Mouse (Mus musculus) ES-E14 (cell line): Measurements from ENCODE around the gene Zfand3. TPM values are rescaled to one million over a fixed set of nuclear protein-coding genes. Genes with fewer than 3 reads are reported as not detected.

Source experiments
- DNase-seq: peaks from one replicate; pipeline ENCODE4 v3.0.0-alpha.2; 2013; ENCODE audit warnings: low read depth, low spot score
- H3K27ac ChIP-seq: 2 replicates; pipeline ENCODE4 v1.5.1; 2012; ENCODE audit warnings: low read depth, mild to moderate bottlenecking, low read length, moderate library complexity, mixed read lengths; ENCODE audit not compliant: poor library complexity, insufficient read depth, severe bottlenecking
- H3K36me3 ChIP-seq: 2 replicates; pipeline ENCODE4 v1.6.1; 2012; ENCODE audit warnings: mild to moderate bottlenecking, low read length, moderate library complexity, mixed read lengths; ENCODE audit not compliant: control insufficient read depth, poor library complexity, insufficient read depth, severe bottlenecking
- H3K4me1 ChIP-seq, 2 experiments: fragments of 150-350 bp in 1 of 2; sonication (generic) in 1 of 2; 2 replicates each; pipeline ENCODE4 v1.6.1; 2012; ENCODE audit warnings: low read length in 2 of 2, mild to moderate bottlenecking in 1 of 2, mixed read lengths in 1 of 2; ENCODE audit not compliant: control insufficient read depth in 2 of 2, insufficient read depth in 2 of 2, poor library complexity in 1 of 2
- H3K4me3 ChIP-seq, 2 experiments: fragments of 150-350 bp in 1 of 2; sonication (generic) in 1 of 2; 2 replicates each; pipeline ENCODE4 v1.5.1; 2012; ENCODE audit warnings: low read length in 2 of 2, low read depth in 1 of 2, mild to moderate bottlenecking in 1 of 2, mixed read lengths in 1 of 2; ENCODE audit not compliant: insufficient read depth in 1 of 2, poor library complexity in 1 of 2, severe bottlenecking in 1 of 2
- H3K9ac ChIP-seq: 2 replicates; pipeline ENCODE4 v1.6.1; 2012; ENCODE audit warnings: low read depth, mild to moderate bottlenecking, low read length, mixed read lengths; ENCODE audit not compliant: poor library complexity, insufficient read depth, severe bottlenecking
- H3K9me3 ChIP-seq: fragments of 150-350 bp; sonication (generic); 2 replicates; pipeline ENCODE4 v1.6.1; 2012; ENCODE audit warnings: low read depth, mild to moderate bottlenecking, low read length; ENCODE audit not compliant: control insufficient read depth, insufficient read depth
- CHD2 ChIP-seq: IDR thresholded peaks from 2 replicates; pipeline ENCODE4 v1.6.1; 2014; ENCODE audit warnings: mild to moderate bottlenecking, low read depth, low read length, inconsistent platforms
- HCFC1 ChIP-seq: IDR thresholded peaks from 2 replicates; pipeline ENCODE4 v1.6.1; 2012; ENCODE audit warnings: low read length, inconsistent platforms, borderline replicate concordance; ENCODE audit not compliant: insufficient read depth
- MAFK ChIP-seq: IDR thresholded peaks from 2 replicates; pipeline ENCODE4 v1.6.1; 2014; ENCODE audit warnings: mild to moderate bottlenecking, low read depth, low read length, inconsistent platforms; ENCODE audit not compliant: insufficient read depth
- ZC3H11A ChIP-seq: IDR thresholded peaks from 2 replicates; pipeline ENCODE4 v1.6.1; 2012; ENCODE audit warnings: low read depth, mild to moderate bottlenecking, inconsistent platforms, low read length, borderline replicate concordance
- ZNF384 ChIP-seq: IDR thresholded peaks from 2 replicates; pipeline ENCODE4 v1.6.1; 2012; ENCODE audit warnings: low read depth, low read length, inconsistent platforms
- in situ Hi-C, 2 experiments: fragments of 600-800 bp; cut with MboI; formaldehyde crosslinking; loops; one replicate each; pipeline ENCODE4 v1.15.1; 2025; ENCODE audit warnings: low sequenced_read_pairs in 2 of 2, inconsistent platforms in 1 of 2; ENCODE audit not compliant: unreplicated experiment in 2 of 2
- total RNA-seq: library from RNA; depleted of rRNA; stranded (reverse); fragments of 300-350 nt; gene quantifications from 2 replicates; pipeline ENCODE4 v1.2.3, GENCODE M21; 2012

The Zfand3 gene
- total RNA-seq, 1 experiment: 43.3 TPM

DNA sequence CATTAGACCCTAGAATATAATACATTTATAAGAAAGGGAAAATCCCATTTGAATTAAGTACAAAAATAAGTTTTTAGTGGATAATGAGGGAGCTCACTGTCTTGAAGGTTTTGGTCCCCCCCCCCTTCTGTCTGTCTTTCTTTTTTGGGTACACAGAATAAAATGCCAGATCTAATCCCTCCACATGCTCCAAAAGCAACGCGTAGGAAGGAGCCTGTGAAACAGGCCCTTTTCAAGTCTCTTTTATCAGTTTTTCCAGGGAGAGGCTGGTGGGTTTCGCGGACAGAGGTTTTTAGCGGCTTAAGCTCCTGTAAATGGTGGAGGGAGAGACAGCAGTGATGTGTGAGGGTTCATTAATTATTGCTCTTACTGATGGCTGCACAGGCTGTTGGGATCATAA is 183.0 kb downstream of the Zfand3 start:
- H3K4me3 ChIP-seq: no peak overlapping the region
- H3K9ac ChIP-seq: no peak overlapping the region
- H3K36me3 ChIP-seq: peaks cover 4% of the 10 kb centered on the region; the same call in 1 of the 2 replicates
- no peak for TF ChIP-seq CHD2
- H3K27ac ChIP-seq: no peak overlapping the region
- peaks cover 0 to 5% of the 10 kb centered on the region in 2 experiments; a peak in 3 of 4 replicates for H3K4me1 ChIP-seq
- in situ Hi-C loops: no loop called here
- no peaks in the 10 kb centered on the region for H3K9me3 ChIP-seq
- DNase-seq: no peak

DNA sequence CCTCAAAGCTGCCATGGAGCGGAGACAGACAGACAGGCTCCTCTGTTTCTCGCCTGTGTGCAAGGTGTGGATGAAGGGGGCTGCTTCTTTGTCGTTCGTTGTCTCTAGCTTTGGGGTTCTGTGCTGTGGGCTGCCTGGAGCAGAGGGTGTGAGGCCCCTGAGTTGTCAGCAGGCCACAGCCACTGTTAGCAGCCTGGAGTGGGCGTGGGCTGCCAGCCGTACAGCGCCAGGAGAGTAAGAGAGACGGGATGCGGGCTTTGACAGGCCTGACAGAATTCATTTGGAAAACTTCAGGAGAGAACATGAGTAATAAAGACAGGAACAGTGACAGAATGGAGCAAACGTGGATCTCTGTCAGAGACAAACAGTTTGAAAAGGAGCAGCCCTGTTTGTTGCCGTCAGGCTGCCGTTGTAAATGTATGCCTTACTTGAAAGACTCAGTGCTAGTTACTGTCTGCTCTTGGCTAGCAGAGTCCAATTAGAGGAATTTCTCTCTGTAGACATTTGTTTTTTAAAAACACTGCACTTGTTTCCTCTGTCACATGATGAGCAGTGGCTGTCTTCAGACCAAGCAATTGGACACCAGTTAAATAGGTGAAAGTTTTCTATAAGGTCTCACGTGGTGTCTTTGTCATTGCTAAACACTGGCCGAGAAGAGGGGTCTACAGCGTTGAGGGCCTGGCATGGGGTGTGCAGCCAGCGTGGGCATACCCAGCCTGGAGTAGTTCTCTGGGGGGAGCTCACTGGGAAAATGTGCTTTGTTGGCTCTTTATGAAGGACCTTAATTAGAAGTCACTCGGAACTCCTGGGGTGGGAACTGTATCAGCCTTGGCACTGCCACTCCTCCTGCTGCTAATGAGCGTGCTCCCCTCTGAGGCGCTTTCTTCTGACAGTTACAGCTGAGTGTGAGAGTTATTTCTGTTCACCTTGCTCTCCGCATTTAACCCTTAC is 183.8 kb downstream of the Zfand3 start:
- Histone ChIP-seq H3K4me1 (peaks cover 0 to 5% of the 10 kb centered on the region in 2 experiments; a peak in 3 of 4 replicates), H3K4me3 (no peak overlapping the region), H3K27ac (no peak overlapping the region), H3K36me3 (peaks cover 5% of the 10 kb centered on the region; the same call in 1 of the 2 replicates), H3K9ac (no peak overlapping the region), H3K9me3 (no peaks in the 10 kb centered on the region)
- in situ Hi-C loops: no loop called here
- no peak for DNase-seq
- TF ChIP-seq CHD2: no peak
- no peak for TF ChIP-seq ZNF384
- TF ChIP-seq MAFK: no peak
- TF ChIP-seq ZC3H11A: no peak

GRCm38 (mm10) chr17:30191097-30191640 is 186.6 kb downstream of the Zfand3 start:
- Histone ChIP-seq H3K36me3 (peaks cover 9% of the 10 kb centered on the region; the same call in 1 of the 2 replicates), H3K27ac (no peak overlapping the region; the same call in 1 of the 2 replicates), H3K9ac (no peak overlapping the region), H3K9me3 (no peaks in the 10 kb centered on the region), H3K4me1 (peaks cover 0 to 5% of the 10 kb centered on the region in 2 experiments; a peak in 3 of 4 replicates), H3K4me3 (no peak overlapping the region)
- TF ChIP-seq CHD2: no peak
- TF ChIP-seq HCFC1: no peak
- in situ Hi-C loops: no loop called here
- DNase-seq: no peak

DNA sequence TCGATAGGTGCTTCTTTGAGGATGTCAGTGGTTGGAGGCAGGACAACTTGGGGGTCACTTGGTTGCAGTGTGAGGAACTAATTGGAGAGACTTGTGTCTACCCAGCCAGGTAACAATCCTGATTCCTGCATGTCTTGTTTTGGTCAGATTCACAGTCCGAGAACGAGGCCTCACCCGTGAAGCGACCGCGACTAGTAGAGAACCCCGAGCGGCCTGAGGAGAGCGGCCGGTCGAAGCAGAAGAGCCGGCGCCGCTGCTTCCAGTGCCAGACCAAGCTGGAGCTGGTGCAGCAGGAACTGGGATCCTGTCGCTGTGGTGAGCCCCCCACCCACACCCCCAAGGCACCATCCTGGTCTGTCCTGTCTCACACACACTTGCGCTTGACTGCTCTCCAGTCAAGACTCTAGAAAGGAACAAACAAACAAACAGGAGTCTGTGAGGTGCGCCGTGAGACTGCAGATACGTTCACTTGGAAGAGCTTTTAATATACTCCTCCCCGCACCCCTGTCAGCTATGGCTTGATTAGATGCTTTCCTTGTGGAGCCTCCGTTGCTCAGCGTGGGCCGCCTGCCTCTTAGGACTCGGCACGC is 188.0 kb downstream of the Zfand3 start:
- Histone ChIP-seq H3K36me3 (peaks cover 9% of the 10 kb centered on the region; the same call in 1 of the 2 replicates), H3K9me3 (no peaks in the 10 kb centered on the region), H3K9ac (no peak overlapping the region), H3K27ac (no peak overlapping the region), H3K4me3 (no peak overlapping the region), H3K4me1 (peaks cover 0 to 3% of the 10 kb centered on the region in 2 experiments; a peak in 2 of 4 replicates)
- no peak for DNase-seq
- TF ChIP-seq HCFC1 (no peak), ZNF384 (no peak), CHD2 (no peak), MAFK (no peak), ZC3H11A (no peak)
- in situ Hi-C loops: no loop called here
